Mouse (Mus musculus) embryo, embryonic 10.5 days (tissue): Measurements from ENCODE around the gene Dok5.

Source experiments
- DNase-seq: peaks from one replicate; pipeline ENCODE4 v3.0.0-alpha.2; 2015; ENCODE audit warnings: low spot score

Dok5 gene

DNA sequence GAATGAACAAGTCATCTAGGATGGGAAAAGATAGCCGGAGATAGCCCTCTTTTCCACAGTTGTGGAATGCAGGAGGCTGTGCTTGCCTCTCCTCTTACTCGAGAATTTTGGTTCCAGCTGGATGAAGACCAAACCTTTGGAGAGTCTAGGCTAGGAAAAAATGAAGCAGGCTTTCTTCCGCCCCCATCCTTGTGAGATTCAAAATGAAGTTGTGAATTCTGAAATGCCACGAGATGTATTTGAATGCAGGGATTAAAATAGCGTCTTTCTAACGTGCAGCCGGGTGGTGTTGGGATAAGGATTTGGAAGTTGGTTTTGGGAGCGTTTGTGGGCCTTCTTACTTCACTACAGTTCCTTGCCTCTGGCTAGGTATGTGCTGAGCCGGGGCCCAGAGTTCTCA, 6.8 kb downstream of the Dok5 start:
- DNase-seq, result no peak

GRCm38 (mm10) chr2:170738891-170739290, 7.3 kb downstream of the Dok5 start:
- no peak for DNase-seq

DNA sequence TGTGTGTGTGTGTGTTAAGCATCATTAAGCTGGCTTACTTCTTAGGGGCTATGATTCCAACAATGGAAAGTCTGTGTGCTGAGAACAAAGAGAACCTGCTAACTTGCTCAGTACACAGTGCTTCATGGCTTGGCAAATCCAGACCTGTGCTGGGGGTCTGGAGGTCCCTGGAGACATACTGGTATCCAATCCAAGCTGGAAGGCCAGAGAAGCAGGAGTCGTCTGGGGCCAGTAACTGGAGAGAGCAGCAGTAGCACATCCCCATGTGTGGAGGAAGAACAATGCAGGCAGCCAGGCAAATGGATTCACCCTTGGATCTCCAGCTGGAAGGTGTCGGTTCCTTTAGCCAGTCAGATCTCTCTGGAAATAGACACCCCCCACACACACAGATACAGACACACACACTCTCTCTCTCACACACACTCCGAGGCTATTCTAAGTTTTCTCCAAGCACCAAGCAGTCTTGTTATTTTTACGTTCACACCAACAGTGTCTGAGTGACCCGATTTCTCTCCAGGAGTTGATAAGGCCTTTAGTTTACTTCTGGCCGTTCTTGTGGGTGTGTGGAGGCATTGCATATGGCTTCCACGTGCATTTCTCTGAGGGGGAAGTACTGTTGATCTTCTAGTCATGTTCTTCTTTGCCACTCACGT, 8.2 kb downstream of the Dok5 start:
- no peak for DNase-seq

GRCm38 (mm10) chr2:170743521-170743920, 11.9 kb downstream of the Dok5 start:
- no peak for DNase-seq

- DNase-seq, result no peak
Observed at GRCm38 (mm10) chr2:170748901-170749300, 17.3 kb downstream of the Dok5 start.

- no peak for DNase-seq
Observed at GRCm38 (mm10) chr2:170752191-170752850, 20.7 kb downstream of the Dok5 start.

GRCm38 (mm10) chr2:170755817-170756216, 24.2 kb downstream of the Dok5 start:
- peak; percentile 55 for DNase-seq

GRCm38 (mm10) chr2:170756667-170757066, 25.1 kb downstream of the Dok5 start:
- DNase-seq, result no peak

DNA sequence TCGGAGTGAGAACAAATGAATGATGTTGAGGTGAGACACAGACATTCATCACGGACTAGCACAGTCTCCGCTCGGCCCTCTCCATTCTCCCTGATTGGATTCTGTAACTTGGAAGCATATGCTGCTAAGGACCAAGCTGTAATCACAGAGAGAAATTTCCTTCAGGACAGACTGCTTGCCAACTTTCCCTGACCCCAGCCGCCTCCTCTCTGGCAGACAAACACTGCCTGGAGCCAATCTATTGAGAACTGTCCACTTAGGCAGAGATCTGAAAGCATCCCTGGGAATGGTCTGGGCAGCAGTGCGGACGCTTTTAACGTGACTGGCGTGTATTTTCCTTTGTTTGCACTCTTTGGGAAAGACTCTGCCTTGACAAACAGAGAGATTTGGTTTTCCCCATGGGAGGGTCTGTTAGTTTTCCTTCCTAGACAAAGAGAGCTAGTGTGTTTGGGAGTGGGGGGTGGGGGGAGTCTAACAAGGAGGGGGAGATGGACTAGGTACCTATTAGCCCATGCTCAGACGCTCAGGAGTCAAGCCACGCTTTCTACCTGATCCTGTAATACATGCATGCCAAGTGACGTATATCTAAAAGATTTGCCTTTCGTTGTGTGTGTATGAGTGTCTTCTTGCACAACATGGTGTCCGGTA, 25.7 kb downstream of the Dok5 start:
- DNase-seq, result peak; percentile 69

GRCm38 (mm10) chr2:170758201-170758600, 26.6 kb downstream of the Dok5 start:
- DNase-seq, result no peak

- no peak for DNase-seq
Observed at GRCm38 (mm10) chr2:170764704-170765103, 33.1 kb downstream of the Dok5 start.

GRCm38 (mm10) chr2:170767243-170767642, 35.6 kb downstream of the Dok5 start:
- no peak for DNase-seq

DNA sequence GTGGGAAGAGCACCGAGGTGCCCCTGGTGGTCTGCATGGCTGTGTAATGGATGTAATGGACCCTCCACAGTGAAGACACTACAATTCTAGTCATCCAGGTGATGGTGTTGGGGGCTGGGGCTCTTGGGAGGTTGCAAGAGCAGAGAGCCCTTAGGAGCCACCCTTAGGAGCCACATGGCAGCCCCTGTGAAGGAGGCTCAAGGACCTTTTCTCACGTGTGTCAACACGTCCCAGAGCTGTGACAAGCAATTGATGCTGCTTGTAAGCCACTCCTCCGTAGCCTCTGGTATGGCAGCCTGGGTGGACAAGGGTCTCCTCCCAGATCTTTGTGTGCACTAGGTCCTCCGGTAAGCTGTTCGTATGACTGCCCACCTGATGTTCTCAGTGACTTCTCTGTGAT, 37.1 kb downstream of the Dok5 start:
- DNase-seq, result no peak

DNA sequence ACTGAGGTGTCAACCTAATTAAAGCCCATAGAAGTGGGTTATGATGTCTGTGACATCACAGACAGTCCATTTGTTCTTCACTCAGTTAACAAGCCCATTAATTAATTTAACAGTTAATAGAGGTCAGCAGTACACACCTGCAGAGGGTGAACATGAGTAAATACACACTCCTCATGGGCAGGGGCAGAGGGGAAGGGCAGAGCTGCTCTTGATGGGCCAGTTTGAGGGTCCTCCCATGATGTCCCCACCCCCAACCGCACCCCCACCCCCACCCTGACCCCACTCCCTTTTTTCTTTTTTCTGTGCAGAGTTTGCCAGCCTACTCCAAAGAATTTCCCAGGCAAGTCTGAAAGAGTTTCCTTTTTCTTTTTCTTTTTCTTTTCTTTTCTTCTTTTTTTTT, 39.9 kb downstream of the Dok5 start:
- no peak for DNase-seq

DNA sequence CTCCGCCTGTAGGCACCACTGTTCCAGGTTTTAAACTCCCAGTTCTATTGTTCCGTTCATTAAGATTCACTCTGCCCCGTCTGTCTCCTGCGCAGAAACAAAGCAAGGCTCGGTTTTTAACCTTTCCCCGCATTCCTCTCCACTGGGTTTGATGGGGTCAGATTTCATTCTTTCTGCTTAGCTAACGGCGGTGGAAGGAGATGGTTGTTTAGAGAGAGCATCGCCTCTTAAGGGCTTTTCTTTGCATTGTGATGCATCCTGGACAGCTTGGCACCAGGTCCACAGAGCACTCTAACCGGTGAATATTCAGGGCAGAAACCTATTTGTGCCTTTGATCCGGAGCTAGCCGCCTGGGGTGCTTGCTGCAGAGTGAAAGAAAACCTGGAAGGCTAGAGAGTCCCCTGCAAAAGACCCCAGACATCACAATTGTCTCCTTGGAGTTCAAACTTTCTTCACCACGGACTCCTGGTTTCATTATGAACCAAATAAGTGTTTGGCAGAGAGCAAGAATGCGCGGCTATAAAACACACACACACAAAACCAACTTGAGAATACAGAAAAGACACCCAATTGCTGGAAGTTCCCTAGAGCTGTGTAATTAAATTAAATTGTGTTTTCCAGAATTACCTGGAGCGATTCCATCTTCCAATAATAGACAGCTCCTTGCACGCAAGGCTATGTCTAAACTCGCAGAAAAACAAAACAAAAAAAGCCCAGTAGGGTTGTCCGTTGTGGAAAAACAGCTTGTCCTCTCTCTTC, 40.7 kb downstream of the Dok5 start:
- peak; percentile 87 for DNase-seq

DNA sequence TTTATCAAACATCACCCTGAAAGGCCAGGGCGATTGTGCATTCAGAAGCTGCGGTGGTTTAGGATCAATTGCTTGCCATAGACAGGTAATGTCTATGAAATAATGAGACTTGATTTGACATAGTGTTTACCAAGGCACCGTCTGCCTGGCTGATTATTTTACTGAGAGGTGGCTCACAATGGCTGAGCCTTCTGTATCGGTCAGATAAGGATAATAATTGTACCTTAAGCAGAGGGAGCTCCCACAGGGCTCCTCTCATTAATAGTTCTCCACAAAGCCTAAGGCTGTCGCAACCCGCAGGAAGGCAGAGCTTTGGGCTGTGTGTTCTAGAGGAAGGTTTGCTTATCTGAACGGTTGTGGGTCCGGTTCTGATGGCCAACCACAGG, 41.3 kb downstream of the Dok5 start:
- peak; percentile 25 for DNase-seq

- no peak for DNase-seq
Observed at GRCm38 (mm10) chr2:170775577-170775976, 44.0 kb downstream of the Dok5 start.

GRCm38 (mm10) chr2:170776107-170776506, 44.5 kb downstream of the Dok5 start:
- no peak for DNase-seq

GRCm38 (mm10) chr2:170777572-170777971, 46.0 kb downstream of the Dok5 start:
- no peak for DNase-seq

GRCm38 (mm10) chr2:170780010-170780750, 48.6 kb downstream of the Dok5 start:
- no peak for DNase-seq

GRCm38 (mm10) chr2:170788101-170788500, 56.5 kb downstream of the Dok5 start:
- no peak for DNase-seq
